In the genomic region with DNA sequence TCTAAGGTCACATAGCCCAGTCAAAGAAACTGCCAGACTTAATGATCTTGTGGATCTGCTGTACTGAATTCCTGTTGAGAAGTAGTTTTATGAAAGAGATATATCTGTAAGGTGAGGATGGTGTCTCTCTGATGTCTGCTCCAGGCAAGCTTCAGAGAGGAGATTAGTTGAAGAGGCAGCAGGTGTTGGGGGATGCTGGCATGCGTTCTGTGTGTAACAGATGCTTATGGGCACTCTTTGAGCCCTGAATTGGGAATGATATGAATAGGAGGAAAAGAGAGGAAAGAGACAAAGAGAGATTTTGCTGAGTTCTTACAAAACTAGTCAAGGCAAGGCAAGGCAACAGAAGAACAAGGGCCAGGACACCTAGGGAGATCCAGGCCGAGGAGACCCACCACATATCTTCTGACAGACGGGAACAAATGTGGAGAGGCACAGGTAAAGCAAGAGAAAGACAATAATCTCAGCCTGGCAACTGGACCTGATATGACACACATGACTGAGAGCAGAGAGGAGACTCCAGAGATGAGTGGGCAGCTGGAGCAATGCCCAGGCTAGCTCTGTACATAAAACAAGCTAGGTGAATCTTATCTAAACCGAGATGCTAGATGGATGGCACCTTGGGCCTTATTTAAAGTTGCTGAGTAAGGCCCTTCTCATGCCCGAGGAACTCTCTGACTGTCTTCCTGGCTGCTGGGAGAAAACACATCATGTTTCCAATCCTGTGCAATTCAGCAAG, we compare ENCODE assay signal across 28 mouse cellular contexts. TPM values are rescaled to one million over a fixed set of nuclear protein-coding genes. Genes with fewer than 3 reads are reported as not detected.
"Had no signal": no experiment of that assay in that cellular context is flagged by ENCODE, and none has a peak within 500 bp of the region (broad histone marks: within the 10 kb centered on the region; RNA-seq: fewer than 3 reads in every experiment).

No protein-coding gene starts in this region.

- H3K27me3 ChIP-seq: heart, embryonic 12.5 days; hindbrain, embryonic 12.5 days; intestine, embryonic 15.5 days; liver, embryonic 13.5 days; liver, embryonic 15.5 days had no signal

- H3K9ac ChIP-seq: heart, embryonic 12.5 days; hindbrain, embryonic 12.5 days; hindbrain, embryonic 14.5 days; intestine, embryonic 15.5 days; limb, embryonic 12.5 days; liver, embryonic 13.5 days; liver, embryonic 15.5 days; liver, postnatal 0 days had no signal

- H3K4me3 ChIP-seq: gastrocnemius, adult 2 months; heart, adult 2 months; heart, embryonic 12.5 days; hindbrain, embryonic 10.5 days; hindbrain, embryonic 12.5 days; intestine, embryonic 15.5 days; layer of hippocampus, adult 2 months; left cerebral cortex, adult 2 months; limb, embryonic 10.5 days; limb, embryonic 12.5 days; liver, embryonic 13.5 days; liver, embryonic 15.5 days had no signal

- DNase-seq: gastrocnemius, adult 2 months; gastrocnemius, postnatal 10 days; gastrocnemius, postnatal 25 days; heart, adult 2 months; heart, postnatal 10 days; heart, postnatal 4 days; kidney, adult 18-20 months; kidney, adult 8-10 months; kidney, postnatal 10 days; kidney, postnatal 25 days; kidney, postnatal 4 days; liver; liver, embryonic 13.5 days; liver, postnatal 0 days had no signal

- ATAC-seq: hindbrain, embryonic 16.5 days; inflammation-experienced regulatory T-cells, adult 6 months; intestine, embryonic 15.5 days; intestine, postnatal 0 days; liver, postnatal 0 days had no signal

- H3K27ac ChIP-seq: gastrocnemius, adult 2 months; heart, adult 2 months; hindbrain, embryonic 10.5 days; hindbrain, embryonic 12.5 days; hindbrain, embryonic 14.5 days; intestine, embryonic 15.5 days; layer of hippocampus, adult 2 months; left cerebral cortex, adult 2 months; limb, embryonic 10.5 days; limb, embryonic 12.5 days; liver, embryonic 13.5 days; liver, embryonic 15.5 days had no signal

- H3K4me1 ChIP-seq: heart, embryonic 12.5 days; hindbrain, embryonic 10.5 days; hindbrain, embryonic 12.5 days; intestine, embryonic 15.5 days; limb, embryonic 10.5 days; limb, embryonic 12.5 days; liver, embryonic 13.5 days; liver, embryonic 15.5 days had no signal

- H3K36me3 ChIP-seq: heart, embryonic 12.5 days; hindbrain, embryonic 10.5 days; hindbrain, embryonic 12.5 days; intestine, embryonic 15.5 days; limb, embryonic 10.5 days; limb, embryonic 12.5 days; liver, embryonic 13.5 days; liver, embryonic 15.5 days had no signal

- H3K9me3 ChIP-seq: heart, embryonic 12.5 days; hindbrain, embryonic 10.5 days; hindbrain, embryonic 12.5 days; intestine, embryonic 15.5 days; limb, embryonic 10.5 days; limb, embryonic 12.5 days; liver, embryonic 13.5 days; liver, embryonic 15.5 days had no signal

- H3K4me2 ChIP-seq: heart, embryonic 12.5 days; hindbrain, embryonic 12.5 days; hindbrain, embryonic 14.5 days; intestine, embryonic 15.5 days; limb, embryonic 12.5 days; liver, embryonic 11.5 days; liver, embryonic 13.5 days; liver, embryonic 15.5 days had no signal

RNA-seq across cellular contexts. Expression of gene Ntm, which starts 18.4 kb away (rescaled TPM):
- polyA plus RNA-seq: inflammation-experienced regulatory T-cells, adult 6 months had no signal
